Mouse (Mus musculus): ENCODE data around the gene Mdm2. TPM values are rescaled to one million over a fixed set of nuclear protein-coding genes. Genes with fewer than 3 reads are reported as not detected.

Gene Mdm2
- polyA plus RNA-seq, 1 experiment = 22.9 TPM

- DNase-seq = no peak
- Histone ChIP-seq H3K27me3 (replicated peaks; ENCODE audit: control insufficient read depth, insufficient read depth, low read length) (no peaks in the 10 kb centered on the region), H3K4me3 (ENCODE audit: insufficient read depth, low read depth, low read length) (no peak overlapping the region), H3K27ac (ENCODE audit: insufficient read depth, low read depth, low read length) (no peak overlapping the region), H3K36me3 (ENCODE audit: control insufficient read depth, insufficient read depth, low read length) (no peaks in the 10 kb centered on the region), H3K4me1 (ENCODE audit: control insufficient read depth, insufficient read depth, low read length) (0 out of 2 replicates have a peak, but pooled peaks cover 2% of the 10 kb centered on the region)
- WGBS = 86% methylated on average over 8 of the region's 8 CpGs
- no peak for TF ChIP-seq CTCF (conservative IDR thresholded peaks at IDR 0.05; ENCODE audit: insufficient read depth, insufficient read length, low read depth, low read length)
Observed at GRCm38 (mm10) chr10:117639221-117639599, 71.3 kb downstream of the Mdm2 start.

Other genes starting within 250 kb of the Mdm2 start
- gene Cpm, start 81.3 kb downstream of the Mdm2 start, polyA plus RNA-seq (2012; rRNA removed) = 36.7 and 37.2 TPM in 2 replicates
- gene Slc35e3, start 35.6 kb upstream of the Mdm2 start, polyA plus RNA-seq (2012; rRNA removed) = 37.1 and 39.1 TPM in 2 replicates
- gene Nup107, start 81.9 kb upstream of the Mdm2 start, polyA plus RNA-seq (2012; rRNA removed) = 3.7 and 4.6 TPM in 2 replicates
- gene Rap1b, start 135.3 kb upstream of the Mdm2 start, polyA plus RNA-seq (2012; rRNA removed) = 23.2 and 38.2 TPM in 2 replicates